Mouse (Mus musculus) embryonic fibroblast, embryonic 13.5 days (primary cell): Measurements from ENCODE around the gene Wnt10b. TPM values are rescaled to one million over a fixed set of nuclear protein-coding genes. Genes with fewer than 3 reads are reported as not detected.

ENCODE experiments used
- H3K27ac ChIP-seq: 2 replicates; pipeline ENCODE4 v1.5.1; 2012; ENCODE audit warnings: low read length, control low read depth, inconsistent platforms; ENCODE audit not compliant: insufficient read depth
- H3K4me1 ChIP-seq: 2 replicates; pipeline ENCODE4 v1.6.1; 2011; ENCODE audit warnings: low read length; ENCODE audit not compliant: control insufficient read depth, insufficient read depth
- H3K4me3 ChIP-seq: 2 replicates; pipeline ENCODE4 v1.5.1; 2011; ENCODE audit warnings: mild to moderate bottlenecking, control low read depth, low read length; ENCODE audit not compliant: insufficient read depth
- CTCF ChIP-seq: IDR thresholded peaks from 2 replicates; pipeline ENCODE4 v1.5.1; 2011; ENCODE audit warnings: mild to moderate bottlenecking, control low read depth, low read length, moderate library complexity, borderline replicate concordance; ENCODE audit not compliant: insufficient read depth
- POLR2A ChIP-seq: IDR thresholded peaks from 2 replicates; pipeline ENCODE4 v1.6.1; 2011; ENCODE audit warnings: low read depth, mild to moderate bottlenecking, control low read depth, low read length, moderate library complexity
- polyA plus RNA-seq: library from polyadenylated mRNA; stranded (reverse); fragments of >200 nt; gene quantifications from 2 replicates; pipeline ENCODE4 v1.2.4, GENCODE M21; 2011; ENCODE audit warnings: low read depth; ENCODE audit not compliant: missing spikeins, insufficient read length

The Wnt10b gene
- polyA plus RNA-seq, 1 experiment = 1.9 TPM

DNA sequence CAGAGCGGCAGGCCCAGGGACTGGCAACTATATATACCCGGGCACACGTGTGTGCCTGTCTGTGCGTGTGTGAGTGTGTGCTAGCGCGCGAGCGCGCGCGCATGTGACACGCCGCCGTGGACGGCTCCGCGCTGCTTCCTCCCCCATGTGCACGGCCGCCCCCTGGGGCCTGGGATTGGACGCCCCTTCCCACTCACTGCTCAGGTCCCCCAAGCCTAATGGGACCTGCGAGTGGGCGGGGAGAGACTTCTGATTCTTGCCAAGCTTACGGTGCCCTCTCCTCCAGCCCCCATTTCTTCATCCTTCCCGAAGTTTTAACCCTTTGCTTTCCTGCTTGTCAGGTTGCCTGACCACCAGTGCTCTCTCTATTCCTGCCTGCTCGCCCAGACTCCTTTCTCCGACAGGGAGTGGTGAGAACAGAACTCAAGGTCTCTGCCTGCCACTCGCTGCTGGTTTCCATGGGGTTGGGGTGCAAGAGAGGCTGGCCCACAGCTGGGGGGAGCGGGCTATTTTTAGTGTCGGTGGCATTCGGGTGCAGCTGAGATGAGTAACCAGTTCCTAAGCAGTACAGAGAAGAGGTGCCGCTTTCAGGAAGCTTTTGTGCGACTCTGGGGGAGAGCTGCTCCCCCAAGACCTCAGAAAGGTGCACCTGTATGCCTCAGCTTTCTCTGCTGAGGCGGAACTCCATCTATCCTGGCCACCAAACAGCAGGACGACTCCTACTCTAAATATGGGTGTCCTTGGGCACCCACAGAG, 30.1 kb upstream of the Wnt10b start:
- Histone ChIP-seq H3K4me1 (peaks cover 9% of the 10 kb centered on the region), H3K4me3 (peak overlapping the region; percentile 11; the same call in 1 of the 2 replicates), H3K27ac (no peak overlapping the region)
- TF ChIP-seq CTCF (no peak), POLR2A (no peak)

DNA sequence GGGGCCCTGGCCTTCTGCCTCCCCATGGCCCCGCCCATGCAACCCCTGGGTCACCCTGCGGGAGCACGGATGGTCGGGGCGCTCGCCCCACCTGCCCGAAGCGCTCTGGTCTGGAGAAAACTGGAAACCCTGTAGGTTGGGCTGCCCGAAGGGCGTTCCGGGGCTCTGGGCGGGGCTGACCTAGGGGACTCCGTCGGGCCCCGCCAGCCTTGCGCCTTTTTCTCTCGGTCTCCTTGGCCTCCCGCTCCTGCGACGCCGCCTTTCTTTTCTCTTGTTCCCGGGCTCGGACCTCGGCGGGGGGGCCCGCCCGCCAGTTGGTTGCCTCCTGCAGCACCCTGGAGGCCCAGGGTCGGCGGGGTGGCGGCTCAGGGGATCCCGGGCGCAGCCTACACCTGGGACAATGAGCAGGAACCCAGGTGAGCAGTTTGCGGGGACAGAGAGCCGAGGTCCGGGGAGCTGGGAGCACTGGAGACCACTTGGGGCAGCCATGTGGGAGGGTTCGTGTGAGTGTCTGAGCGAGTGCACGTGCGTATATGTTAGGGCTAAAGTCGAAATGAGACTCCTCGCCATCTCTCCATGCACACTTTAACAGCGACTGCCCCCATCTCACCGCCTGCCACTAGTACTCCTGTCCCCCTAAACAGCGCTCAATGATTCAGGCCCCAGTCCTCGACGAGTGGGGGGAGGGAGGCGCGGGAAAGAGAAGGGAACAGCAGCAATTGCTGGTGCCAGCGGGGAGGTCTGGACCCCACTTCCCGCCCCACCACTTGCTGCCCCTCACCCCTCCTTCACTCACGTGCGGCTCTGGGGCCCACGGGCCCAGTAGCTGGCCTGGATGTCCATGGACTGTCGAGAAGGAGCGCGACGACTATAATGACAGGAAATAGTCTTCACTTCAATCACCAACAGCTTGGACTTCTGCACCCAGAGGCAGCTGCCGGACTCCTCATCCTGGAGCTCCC, 29.1 kb upstream of the Wnt10b start:
- H3K4me1 ChIP-seq = peaks cover 9% of the 10 kb centered on the region
- no peak overlapping the region for H3K27ac ChIP-seq

DNA sequence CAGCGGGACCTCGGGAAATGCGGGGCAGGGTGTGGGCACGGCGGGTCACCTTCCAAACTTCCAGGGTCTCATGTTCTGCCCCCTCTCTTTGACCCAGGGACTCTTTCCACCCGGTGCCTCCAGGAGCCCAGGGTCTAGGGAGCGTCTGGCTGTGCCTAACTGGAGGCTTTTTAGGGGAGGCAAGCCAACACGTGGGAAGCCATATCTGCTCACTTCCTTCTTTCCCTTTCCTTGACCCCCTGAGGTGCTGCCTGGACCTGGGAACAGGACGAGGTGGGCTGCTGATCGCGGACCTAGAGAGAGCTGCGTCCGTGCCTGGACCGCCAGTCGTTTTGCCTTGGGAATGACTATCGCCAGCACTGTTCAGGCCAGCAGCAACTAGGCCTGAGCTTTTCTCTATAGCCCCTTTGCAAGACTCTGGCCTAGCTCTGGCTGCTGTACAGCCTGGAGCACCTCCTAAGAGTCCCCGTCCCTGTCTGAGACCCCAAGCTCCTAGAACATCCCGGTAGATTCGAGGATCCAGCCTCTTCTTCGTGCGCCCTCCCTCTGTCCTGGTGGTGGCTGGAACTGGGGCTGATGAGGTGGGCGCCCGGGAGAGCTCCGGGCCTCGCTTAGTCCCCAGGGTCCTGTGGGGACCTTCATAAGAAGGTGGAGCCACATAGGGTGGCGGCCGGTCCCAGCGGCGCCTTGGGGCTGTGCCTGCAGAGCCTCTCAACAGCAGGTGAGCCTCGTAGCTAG, 28.3 kb upstream of the Wnt10b start:
- TF ChIP-seq POLR2A = no peak
- no peak for TF ChIP-seq CTCF
- Histone ChIP-seq H3K4me3 (no peak overlapping the region), H3K4me1 (peaks cover 9% of the 10 kb centered on the region), H3K27ac (no peak overlapping the region)

More for the DNA sequence above, 29.1 kb upstream of the Wnt10b start:
- no peak for TF ChIP-seq POLR2A
- no peak for TF ChIP-seq CTCF
- no peak overlapping the region for H3K4me3 ChIP-seq

DNA sequence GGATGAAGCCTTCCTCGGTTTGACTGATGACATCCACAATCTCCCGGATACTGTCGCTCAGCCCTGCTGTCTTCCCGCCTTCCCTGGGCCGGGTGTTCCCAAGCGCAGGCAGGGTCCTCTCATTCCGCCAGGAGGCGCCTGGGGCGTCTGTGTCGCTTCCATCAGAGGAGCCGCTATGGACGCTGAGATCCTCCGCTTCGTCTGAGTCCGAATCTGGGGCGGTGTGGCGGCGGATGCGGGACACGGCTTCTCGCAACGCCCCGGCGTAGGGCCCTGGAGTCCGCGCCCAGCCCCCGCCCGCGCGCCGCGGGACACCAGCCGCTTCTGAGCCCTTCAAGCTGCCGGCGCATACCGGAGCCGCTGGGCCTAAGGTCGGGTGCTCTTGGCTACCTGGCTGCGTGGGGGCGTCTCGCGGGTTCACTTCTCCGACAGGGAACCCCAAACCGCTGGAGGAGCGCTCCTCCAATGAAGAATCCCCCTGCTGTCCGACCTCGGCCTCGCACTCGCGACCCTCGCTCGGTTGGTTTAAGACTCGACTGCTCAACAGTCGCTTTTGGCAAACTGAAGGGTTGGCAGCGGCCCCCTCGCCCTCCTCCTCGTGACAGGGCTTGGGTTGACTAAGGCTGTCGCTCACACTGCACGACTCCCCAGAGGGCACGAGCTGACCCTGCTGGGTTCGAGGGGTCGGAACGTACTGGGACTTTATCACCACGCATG, 27.5 kb upstream of the Wnt10b start:
- TF ChIP-seq POLR2A (no peak), CTCF (peak; percentile 37; the same call in 1 of the 2 replicates)
- peaks cover 9% of the 10 kb centered on the region for H3K4me1 ChIP-seq
- no peak overlapping the region for H3K27ac ChIP-seq
- H3K4me3 ChIP-seq = 0 out of 2 replicates have a peak overlapping the region, but pooled peaks have one; percentile 4

- H3K4me1 ChIP-seq = peaks cover 9% of the 10 kb centered on the region
- no peak overlapping the region for H3K4me3 ChIP-seq
- peak; percentile 82; the same call in 1 of the 2 replicates for TF ChIP-seq CTCF
- TF ChIP-seq POLR2A = no peak
- H3K27ac ChIP-seq = no peak overlapping the region
These were observed 26.1 kb upstream of the Wnt10b start for GRCm38 (mm10) chr15:98804054-98804453.

DNA sequence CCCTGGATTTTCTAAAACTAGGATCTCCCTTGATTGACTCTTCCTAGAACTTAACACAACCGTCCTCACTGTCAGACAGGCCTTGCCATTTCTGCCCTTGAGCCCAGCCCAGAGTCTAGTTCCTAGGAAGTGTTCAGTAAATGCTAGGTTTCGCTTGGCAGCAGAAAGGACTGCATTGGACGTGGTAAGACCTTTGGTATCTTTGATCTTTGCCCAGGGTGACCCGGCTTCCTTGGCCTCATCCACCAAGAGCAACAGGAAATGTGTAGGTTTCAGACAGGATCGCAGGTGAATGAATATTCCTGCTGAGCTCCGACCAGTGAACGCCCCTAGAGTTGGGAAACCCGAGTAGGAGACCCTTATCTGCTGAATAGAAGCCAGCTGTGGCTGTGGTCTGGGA, 25.0 kb upstream of the Wnt10b start:
- Histone ChIP-seq H3K4me1 (peaks cover 3% of the 10 kb centered on the region; the same call in 1 of the 2 replicates), H3K27ac (no peak overlapping the region), H3K4me3 (no peak overlapping the region)
- TF ChIP-seq CTCF = no peak
- no peak for TF ChIP-seq POLR2A

DNA sequence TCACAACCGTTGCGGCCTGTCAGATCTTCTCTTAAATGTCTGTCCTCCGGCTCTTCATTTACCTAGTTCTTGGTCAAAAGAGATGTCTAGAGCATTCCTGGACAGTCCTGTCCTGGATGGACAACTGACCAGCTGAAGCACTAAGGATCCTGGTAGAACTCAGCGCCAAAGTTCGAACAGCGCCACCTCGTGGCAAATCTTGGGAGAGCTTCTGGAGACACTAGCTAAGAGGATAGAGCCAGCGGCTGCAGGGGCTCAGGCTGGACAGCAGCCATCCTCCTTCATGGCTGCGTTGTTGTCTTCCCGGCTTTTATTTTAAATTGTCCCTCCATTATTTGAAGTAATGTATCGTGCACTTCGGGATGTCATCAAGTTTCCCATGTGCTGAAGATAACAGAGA, 21.4 kb upstream of the Wnt10b start:
- Histone ChIP-seq H3K4me1 (no peaks in the 10 kb centered on the region), H3K27ac (no peak overlapping the region), H3K4me3 (no peak overlapping the region)
- no peak for TF ChIP-seq POLR2A
- TF ChIP-seq CTCF = peak; percentile 40; the same call in 1 of the 2 replicates

GRCm38 (mm10) chr15:98798903-98799302, 21.0 kb upstream of the Wnt10b start:
- TF ChIP-seq POLR2A (no peak), CTCF (no peak)
- H3K4me1 ChIP-seq = no peaks in the 10 kb centered on the region
- H3K27ac ChIP-seq = no peak overlapping the region
- no peak overlapping the region for H3K4me3 ChIP-seq

- Histone ChIP-seq H3K4me1 (no peaks in the 10 kb centered on the region), H3K27ac (no peak overlapping the region), H3K4me3 (no peak overlapping the region)
- TF ChIP-seq CTCF (no peak), POLR2A (no peak)
These were observed 20.0 kb upstream of the Wnt10b start for GRCm38 (mm10) chr15:98797835-98798492.
